Mouse (Mus musculus) thymus, postnatal 0 days (tissue): ENCODE measurements around the gene Rpp21. TPM values are rescaled to one million over a fixed set of nuclear protein-coding genes. Genes with fewer than 3 reads are reported as not detected.

Source experiments
- DNase-seq: peaks from one replicate; pipeline ENCODE4 v3.0.0-alpha.2; 2015; ENCODE audit warnings: low spot score
- polyA plus RNA-seq: library from polyadenylated mRNA; unstranded; fragments of >200 nt; fragmentation: Nextera tagmentation; extraction: Ambion mirVana; gene quantifications from 2 replicates; pipeline ENCODE4 v1.2.1, GENCODE M21; 2015

The Rpp21 gene
- 155 and 159 TPM in 2 replicates for polyA plus RNA-seq

DNA sequence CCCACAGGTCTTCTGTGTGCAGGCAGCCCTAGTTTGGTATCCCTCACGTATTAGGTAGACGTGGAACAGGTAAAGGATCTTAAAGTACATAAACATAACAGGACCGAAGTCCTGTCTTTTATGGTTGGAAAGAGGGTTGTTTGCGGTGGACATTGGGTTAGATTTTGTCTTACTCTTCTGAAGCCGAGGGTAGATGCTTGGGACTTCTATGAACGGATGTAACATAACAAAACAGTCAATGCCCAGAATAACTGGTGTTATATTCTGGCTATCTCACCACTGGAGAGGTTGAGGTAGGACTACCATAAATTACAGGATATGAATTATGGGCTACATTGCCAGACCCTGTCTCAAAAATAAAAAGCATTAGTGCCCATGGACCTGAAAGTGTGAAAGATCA, at the start of gene Rpp21:
TSS of gene Rpp21 (minus strand) at position 101 of the 400 bp plus-strand sequence.
- no peak for DNase-seq

DNA sequence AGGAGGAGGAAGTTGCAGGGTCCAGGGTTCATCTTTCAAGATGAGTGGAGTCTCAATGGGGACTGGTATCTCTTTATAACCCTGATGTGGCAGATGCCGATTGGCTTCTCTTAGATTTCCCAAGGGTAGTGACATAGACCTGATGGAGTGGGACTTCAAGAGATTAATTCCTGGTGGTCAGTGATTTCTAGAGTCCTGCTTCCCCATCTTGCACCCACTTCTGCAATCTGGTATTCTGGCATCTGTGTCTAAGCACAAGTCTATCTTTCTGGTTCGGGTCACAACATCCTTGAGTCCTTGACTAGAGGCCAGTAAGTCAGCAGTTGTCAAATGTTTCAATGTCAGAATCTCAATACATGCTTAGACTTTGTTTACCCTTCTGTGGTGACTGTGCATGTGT, 28.5 kb upstream of the Rpp21 start, which contains the start of gene H2-M10.2:
TSS of gene H2-M10.2 (minus strand) at position 101 of the 400 bp plus-strand sequence.
- no peak for DNase-seq

DNA sequence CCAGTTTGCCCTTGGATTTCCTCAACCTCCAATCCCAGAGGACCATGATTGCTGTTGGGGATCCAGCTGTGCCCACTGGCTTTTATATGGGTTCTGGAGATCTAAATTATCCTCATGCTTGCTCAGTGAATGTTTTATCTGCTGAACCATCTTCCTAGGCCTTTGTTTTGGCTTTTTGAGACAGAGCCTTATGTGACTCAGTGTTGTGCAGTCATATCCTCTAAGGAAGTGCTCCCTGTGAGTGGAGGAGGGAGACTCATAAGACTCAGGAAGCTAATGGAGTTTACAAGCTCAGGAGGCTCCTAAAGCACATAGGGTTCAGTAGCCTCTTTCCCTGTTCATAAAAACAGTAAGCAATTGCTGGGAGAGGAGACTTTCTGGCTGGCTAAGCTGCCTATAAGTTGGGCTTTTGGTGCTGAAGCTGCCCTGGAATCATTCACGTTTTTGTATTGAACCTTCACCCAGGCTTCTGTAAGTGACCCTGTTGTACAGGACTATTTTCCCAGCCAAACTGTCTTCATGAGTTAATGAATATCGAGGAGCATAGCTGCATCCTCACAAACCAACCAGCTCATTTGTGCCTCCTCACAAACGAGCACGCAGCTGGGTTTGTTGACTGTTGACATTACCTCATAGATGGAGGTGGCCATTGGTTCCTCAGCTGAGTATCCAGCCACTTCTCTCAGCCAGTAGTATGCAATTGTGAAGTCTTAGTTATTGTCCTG, 23.8 kb upstream of the Rpp21 start:
- DNase-seq = no peak

DNA sequence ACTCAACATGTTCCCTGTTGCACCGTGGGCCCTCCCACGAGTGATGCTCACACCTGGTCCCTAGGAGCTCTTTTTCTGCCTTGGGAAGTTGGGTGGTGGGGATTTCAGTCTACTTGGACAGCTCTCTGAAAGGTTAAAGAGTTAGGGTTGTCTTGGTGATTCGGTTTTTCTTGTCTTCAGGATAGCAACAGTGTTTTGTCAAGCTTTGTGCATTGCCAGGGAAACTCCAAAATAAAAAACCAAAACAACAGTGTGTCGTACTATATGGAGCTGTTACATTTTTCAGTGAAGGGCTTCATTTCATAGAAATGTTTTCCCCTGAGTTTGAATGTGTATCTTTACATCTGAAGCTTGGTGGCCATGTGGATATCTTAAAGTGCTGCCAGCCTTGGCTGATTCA, 16.9 kb upstream of the Rpp21 start:
- DNase-seq = no peak

DNA sequence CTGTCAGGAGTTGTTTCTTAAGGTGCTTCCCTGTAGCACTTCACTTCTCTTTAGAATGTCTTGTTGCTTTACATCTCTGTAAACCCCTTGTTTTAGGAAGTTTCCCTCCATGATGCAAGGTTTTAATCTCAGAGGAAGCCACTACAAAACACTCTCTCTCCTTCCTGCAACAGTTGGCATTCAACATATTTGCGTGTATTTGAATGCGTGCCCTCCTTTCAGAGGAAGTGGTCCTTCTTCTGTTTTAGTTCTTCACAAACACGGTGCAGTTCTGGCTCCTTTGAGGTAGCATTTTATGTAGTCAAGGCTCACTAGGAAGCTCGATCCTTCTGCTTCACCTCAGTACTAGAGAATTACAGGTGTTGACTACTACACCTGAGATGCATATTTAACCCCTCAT, 15.9 kb upstream of the Rpp21 start:
- peak; percentile 68 for DNase-seq

DNA sequence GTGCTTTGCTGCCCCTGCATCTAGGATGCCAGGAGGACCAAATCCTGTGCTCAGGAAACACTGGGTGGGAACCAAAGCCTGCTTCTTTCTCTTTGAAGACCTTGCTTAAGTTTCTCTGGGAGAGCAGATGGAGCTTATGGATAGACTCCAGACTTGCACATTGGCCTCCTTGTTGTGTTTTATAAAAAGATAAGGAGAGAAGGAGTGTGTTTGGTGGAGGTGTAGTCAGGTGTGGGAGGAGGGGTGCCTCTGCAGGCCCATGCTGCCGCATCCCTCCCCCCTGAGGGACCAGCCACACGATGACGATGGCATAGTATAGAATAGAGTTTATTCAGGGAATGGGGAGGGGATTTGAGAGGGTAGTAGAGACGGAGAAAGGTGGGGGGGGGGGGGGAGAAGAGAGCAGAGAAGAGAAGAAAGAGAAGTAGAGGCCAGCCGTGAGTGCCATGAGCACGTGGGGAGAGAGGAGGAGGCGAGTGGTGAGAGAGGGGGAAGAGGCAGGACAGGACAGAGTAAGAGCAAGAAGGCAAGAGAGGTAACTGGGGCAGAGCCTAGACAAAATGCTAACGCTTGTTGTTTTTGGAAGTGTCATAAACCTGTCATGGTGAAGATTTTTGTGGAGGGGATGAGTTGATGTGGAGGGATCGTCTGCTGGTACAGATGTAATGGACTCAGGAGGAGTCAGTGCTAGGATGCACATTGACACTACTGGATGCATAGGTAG, 14.9 kb upstream of the Rpp21 start:
- no peak for DNase-seq

DNA sequence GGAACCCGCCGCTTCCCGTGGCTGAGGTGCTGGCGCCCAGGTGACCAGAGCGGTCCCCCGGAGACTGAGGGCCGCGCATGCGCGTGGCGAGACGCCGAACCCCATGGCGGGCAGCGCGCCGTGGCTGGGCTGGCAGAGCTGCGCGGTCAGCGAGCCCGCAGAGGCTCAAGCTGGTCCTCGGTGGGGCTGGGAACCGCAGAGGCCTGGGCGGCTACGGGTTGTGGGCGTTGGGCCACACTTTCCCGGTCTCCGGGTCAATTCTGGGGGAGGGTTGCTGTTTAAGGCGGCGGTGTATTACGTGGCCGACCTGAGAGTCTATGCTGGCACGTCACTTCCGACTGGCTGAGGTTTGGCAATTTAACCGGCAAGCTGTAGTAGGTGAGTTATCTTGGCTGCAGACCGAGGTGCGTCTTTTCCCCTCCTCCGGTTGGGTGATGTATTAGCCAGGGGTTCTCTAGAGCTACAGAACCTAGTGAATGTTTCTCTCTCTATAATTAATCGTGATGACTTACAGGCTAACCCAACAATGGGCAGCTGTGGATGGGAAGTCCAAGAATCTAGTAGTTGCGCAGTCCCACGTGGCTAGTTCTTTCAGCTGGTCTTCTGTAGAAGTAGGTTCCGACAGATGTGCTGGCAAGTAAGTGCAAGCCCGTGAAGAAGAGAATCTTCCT, 13.9 kb upstream of the Rpp21 start, which contains the start of gene Trim39:
TSS of gene Trim39 (minus strand) at position 662 of the 671 bp plus-strand sequence.
- peak; percentile 87 for DNase-seq

DNA sequence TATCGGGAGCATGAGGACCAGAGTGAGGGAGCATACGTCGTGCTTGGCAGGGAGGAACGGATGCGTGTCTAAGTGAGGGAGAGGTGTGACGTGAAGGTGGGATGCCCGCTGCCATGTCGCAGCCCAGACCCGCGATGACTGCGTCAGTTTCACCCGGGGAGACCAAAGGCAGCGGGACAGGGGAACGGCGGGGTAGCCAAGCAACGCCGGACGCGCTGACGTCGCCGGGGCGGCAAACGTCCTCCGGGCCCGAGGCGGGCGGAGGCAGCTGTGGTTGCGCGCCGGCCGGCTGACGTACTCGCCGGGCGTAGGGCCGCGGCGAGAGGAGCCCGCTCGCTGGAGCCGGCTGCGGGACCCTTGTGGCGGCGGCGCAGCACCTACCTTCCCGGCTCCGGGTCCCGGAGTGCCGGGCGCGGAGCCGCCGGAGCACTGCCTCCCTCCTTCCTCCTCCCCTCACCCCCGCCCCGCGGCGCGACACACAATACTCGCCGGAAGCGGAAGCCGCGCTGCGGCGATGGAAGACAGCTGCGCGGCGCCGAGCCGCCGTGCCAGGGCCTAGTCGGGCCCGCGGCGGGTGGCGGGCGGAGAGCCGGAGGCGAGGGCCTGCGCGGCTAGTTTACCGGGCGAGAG, 13.2 kb upstream of the Rpp21 start:
- DNase-seq = peak; percentile 93

DNA sequence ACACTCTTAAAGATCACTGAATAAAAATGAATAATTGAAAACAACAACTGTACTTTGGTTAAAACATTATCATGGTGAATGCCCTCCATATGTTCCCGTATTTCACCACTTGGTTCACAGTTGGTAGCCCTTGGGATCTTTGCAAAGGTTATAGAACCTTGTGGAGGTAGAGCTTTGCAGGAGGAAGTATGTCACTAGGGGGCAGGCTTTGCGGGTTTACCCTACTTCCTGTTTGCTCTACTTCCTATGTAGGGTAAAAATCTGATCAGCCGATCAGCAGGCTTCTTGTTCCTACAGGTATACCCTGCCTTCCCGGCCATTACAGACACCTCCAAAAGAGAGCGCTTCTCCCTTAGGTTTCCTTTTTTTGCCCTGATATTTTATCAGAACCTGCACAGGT, 8.0 kb upstream of the Rpp21 start:
- peak; percentile 82 for DNase-seq

DNA sequence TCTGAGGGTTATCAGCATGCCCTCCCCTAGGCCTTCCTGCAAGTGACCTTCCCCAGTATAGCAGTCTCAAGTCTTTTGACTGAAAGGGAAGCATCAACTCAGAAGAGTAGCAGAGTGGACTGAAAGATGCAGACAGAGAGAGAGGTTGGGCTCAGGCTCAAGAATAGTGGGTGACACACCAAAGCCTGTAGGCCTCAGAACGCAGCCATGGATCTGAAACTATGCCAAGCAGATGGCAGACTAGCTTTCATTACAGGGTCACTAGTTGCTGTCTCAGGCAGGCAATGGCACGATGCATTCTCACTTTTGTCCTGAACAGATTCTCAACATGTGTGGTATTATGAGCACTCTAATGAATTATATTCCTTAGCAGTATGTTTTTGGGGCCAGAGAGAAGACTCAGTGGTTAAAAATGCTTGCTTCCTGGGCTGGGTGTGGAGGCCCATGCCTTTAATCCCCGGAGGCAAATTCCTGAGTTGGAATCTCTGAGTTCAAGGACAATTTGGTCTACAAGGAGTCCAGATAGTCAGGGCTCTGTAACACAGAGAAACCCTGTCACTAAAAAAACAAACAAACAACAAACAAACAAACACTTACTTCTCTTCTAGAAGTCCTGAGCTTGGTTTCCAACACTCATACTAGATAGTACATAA, 6.5 kb upstream of the Rpp21 start:
- DNase-seq = no peak

DNA sequence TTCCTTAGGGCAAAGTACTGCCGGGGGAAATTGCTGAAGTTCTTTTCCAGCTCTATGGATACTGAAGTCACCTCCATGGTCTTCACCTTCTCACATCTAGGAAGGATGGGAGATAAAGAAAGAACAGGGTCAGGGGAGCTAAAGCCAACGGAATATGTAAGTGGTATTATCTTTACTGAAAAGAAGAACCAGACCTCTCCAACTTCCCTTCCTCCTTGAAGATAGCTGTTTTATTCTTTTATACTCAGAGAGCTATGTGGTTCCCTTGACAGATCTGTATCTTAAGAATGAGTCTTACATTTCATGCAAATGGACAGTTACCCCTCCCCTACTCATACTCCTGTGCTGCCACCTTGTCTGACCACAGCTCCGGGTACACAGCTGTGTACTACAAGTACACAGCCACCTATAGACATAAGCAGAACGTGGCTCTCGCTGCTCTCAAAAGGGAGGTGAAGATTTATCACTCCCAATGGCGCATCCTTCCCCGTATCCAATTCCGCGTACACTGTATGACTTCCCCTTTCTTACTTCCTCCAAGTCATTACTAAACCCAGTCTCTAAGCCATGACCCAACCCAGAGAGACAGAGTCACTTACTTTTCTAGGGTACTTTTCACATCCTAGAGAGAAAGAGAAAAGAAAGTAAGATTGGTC, 3.8 kb upstream of the Rpp21 start:
- DNase-seq = no peak

DNA sequence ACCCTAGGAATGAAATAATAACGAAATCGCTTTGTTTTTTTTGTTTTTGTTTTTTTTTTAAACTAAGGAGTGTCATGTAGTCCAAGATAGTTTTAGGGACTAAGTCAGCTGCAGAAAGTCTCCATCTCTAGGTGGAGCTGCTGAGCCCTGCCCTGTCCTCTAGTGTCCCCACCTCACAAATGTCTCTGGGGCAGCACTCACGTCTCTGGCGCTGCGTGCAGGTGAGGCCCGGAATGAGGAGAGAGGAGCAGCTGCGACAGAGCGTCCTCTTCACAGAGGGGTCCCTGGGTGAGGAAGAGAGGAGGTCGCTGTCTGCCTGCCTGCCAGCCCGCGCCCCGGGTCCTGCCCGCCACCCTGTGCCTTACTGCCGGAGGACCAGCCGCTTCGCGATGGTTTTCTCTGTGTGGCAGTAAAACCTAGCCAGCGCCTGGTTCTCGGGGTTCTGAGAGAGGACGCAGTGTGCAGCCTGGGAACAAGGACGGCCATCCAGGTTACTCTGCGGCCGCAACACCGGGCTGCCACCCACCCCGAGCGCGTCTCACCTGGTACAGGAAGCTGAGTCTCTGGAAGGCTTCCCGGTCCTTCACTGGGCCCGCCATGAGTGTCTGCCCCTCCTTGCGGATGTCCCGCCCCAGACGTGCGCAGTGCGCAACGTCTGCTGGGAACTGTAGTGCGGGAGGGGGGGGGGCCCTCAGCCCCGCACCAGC, 475 bp downstream of the Rpp21 start:
- peak; percentile 83 for DNase-seq

DNA sequence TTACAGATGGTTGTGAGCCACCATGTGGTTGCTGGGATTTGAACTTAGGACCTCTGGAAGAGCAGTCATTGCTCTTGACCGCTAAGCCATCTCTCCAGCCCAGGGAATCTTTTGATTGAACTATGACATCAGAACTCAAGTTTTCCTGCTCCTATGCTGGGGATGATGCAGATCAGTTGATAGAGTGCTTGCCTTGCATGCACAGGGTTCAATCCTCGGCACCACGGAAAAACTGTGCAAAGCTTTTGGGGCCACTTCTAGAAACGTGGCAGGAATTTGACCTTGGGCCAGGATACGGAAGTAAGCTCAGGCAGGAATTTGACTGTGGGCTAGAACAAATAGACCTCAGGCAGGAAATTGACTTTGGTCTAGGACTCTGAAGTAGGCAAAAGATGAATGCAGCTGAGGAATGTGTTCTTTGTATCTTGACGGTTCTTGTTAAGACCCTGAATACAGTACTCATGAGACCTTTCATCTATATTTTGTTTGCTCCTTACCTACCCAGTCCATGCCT, 4.7 kb downstream of the Rpp21 start:
- no peak for DNase-seq

DNA sequence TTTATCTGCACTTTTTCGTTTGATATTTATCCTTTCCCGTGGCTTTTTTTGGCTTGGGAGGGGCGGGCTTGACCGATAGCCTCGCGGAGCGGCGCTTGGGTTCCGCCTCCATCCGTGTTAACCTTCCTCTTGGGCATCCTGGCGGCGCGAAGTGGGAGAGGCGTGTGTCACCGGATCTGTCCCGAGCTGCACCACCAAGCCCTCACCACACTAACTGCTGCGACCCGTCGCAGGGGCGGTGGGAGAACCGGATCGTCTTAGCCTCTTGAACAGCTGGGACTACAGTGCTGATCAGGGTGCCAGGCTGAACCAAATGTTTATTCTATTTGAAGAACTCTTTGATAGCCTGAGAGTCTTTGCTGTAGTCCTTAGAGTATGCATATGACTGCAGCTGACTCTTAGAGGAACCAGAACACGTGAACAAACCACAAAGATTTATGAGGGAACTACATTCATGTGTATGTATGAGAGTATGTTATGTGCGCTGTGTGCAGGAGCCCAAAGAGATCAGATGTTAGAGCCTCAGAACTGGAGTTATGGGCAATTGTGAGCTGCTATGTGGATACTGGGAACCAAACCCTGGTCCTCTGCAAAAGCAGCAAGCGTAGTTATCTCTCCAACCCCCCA, 5.5 kb downstream of the Rpp21 start:
- peak; percentile 55 for DNase-seq

DNA sequence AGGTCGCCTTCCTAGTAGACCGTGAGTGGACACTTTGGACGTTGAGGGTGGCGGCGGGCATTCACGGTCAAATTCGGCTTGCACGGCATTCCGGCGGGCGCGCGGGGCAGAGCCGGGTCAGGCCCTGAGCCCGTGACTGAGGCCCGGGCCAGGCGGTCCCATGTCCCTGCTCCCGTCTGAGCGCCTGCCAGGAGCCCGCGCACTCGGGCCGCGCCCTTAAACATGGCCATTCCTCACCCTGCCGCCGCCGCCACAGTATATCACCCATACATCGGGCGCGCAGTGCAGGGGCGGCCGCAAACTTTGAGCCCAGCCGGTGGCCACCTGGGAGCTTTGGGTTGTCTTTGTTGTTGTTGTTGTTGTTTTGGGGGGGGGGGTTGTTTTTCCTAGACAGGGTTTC, 9.0 kb downstream of the Rpp21 start:
- no peak for DNase-seq

DNA sequence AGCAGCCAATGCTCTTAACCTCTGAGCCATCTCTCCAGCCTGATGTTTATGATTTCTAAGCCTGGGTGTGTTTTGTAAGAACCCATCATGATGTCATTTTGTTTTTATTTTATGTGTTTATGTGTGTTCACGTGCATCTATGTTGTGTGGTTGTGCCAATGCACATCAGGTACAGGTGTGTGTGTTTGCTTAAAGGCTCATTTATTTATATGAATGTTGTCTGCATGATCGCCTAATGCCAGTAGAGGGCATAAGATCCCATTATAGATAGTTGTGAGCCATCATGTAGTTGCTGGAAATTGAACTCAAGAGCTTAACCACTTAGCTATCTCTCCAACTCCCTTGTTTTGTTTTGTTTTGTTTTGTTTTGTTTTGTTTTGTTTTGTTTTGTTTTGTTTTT, 12.1 kb downstream of the Rpp21 start:
- DNase-seq = no peak

DNA sequence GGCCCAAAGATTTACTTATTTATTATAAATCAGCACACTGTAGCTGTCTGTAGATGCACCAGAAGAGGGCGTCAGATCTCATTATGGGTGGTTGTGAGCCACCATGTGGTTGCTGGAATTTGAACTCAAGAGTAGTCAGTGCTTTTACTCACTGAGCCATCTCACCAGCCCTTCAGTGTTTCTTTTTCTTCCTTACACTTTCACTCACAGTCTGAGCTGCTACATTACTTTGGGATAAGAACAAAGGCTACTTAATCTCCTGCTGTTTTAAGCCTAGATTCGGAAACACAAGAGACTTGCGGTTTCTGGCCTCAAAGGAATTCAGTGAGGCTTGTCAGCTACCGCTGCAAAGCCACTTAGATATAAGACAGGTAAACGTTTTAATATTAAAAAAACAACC, 13.8 kb downstream of the Rpp21 start:
- no peak for DNase-seq

DNA sequence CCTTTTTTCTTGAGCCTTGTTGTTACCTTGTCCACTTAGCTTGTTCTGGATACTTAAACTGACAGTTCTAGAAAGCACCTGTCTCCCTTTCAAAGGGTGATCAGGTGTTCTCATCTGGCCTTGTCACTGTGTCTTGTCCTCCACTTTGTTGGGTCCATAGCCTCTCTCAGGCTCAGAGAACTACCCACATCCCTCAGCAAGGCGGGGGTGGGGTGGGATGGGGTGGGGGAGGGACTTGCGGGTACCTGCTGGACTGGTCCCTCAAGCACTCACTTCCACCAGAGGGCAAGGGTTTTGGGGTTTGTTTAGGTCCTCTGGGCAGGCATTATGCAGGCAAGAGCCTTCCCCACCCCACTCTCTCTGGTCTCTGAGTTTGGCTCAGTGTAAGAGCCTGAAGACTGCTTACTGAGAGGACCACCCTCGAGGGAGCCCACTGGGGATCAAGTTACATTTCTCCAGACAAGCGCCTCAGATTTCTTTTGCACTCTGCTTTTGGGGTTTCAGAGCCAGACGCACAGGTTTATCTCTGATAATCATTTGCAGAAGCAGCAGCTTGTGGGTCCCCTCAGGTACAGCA, 17.1 kb downstream of the Rpp21 start:
- no peak for DNase-seq
